In the genomic region with DNA sequence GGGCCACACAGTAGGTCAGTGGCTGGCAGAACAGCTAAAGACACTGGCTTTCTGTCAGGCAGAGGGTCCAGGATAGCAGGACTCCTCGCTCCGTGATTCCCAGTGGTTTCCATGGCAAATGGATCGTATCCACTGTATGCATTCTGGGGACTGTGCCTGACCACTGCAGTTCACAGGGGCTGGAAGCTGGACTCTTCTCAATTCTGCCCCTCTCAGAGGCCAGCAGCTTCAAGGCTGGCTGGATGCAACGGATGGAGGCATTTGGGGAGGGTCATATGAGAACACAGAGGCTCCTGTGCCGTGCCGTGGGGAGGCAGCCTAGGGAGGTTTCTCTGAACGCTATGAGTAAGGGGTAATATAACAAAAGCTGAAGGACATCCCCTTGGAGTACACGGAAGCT, we compare ENCODE assay signal across 25 mouse cellular contexts. TPM values are rescaled to one million over a fixed set of nuclear protein-coding genes. Genes with fewer than 3 reads are reported as not detected.
A peak's percentile ranks its signal among the peaks of the same experiment; 100 is the strongest.
DNase-seq lines count a peak whose midpoint lies in the region; ATAC-seq lines count a peak whose summit lies in the region.
"Had no signal": no experiment of that assay in that cellular context is flagged by ENCODE, and none has a peak within 500 bp of the region (broad histone marks: within the 10 kb centered on the region; RNA-seq: fewer than 3 reads in every experiment).

No protein-coding gene starts in this region.

- H3K27ac ChIP-seq in forebrain, embryonic 16.5 days (ENCODE audit: low read length) = no peak overlapping the region
- no peak overlapping the region for H3K27ac ChIP-seq in forebrain, embryonic 14.5 days (ENCODE audit: low read depth, low read length)
- H3K27ac ChIP-seq in kidney, embryonic 14.5 days (ENCODE audit: low read depth, low read length) = peak overlapping the region; percentile 15; the same call in 1 of the 2 replicates
- no peak overlapping the region for H3K27ac ChIP-seq in midbrain, embryonic 16.5 days (ENCODE audit: low read length)
- H3K27ac ChIP-seq in midbrain, embryonic 13.5 days = no peak overlapping the region
- H3K27ac ChIP-seq: embryonic facial prominence, embryonic 15.5 days; limb, embryonic 13.5 days; liver, embryonic 12.5 days; midbrain, embryonic 12.5 days; stomach, postnatal 0 days had no signal

- H3K27me3 ChIP-seq in forebrain, embryonic 16.5 days (replicated peaks; ENCODE audit: control insufficient read depth, insufficient read depth, low read length) = no peaks in the 10 kb centered on the region
- H3K27me3 ChIP-seq in forebrain, embryonic 14.5 days (replicated peaks; ENCODE audit: control insufficient read depth, insufficient read depth, low read length) = no peaks in the 10 kb centered on the region
- H3K27me3 ChIP-seq in kidney, embryonic 14.5 days (ENCODE audit: control insufficient read depth, insufficient read depth, low read length) = no peaks in the 10 kb centered on the region
- H3K27me3 ChIP-seq in midbrain, embryonic 16.5 days (ENCODE audit: control insufficient read depth, insufficient read depth, low read depth, low read length) = no peaks in the 10 kb centered on the region
- H3K27me3 ChIP-seq in midbrain, embryonic 13.5 days = no peaks in the 10 kb centered on the region
- H3K27me3 ChIP-seq: embryonic facial prominence, embryonic 15.5 days; limb, embryonic 13.5 days; liver, embryonic 12.5 days had no signal

- 57% methylated on average over 8 of the region's 8 CpGs for WGBS in forebrain, embryonic 16.5 days
- WGBS in forebrain, embryonic 14.5 days = 64% methylated on average over 8 of the region's 8 CpGs
- 28% methylated on average over 8 of the region's 8 CpGs for WGBS in kidney, embryonic 14.5 days
- 26% methylated on average over 8 of the region's 8 CpGs for WGBS in midbrain, embryonic 16.5 days
- WGBS in midbrain, embryonic 13.5 days = 29% methylated on average over 8 of the region's 8 CpGs

- no peaks in the 10 kb centered on the region for H3K36me3 ChIP-seq in forebrain, embryonic 16.5 days (ENCODE audit: control insufficient read depth, insufficient read depth)
- H3K36me3 ChIP-seq in forebrain, embryonic 14.5 days (ENCODE audit: control insufficient read depth, insufficient read depth, low read length) = 0 out of 2 replicates have a peak, but pooled peaks cover 3% of the 10 kb centered on the region
- no peaks in the 10 kb centered on the region for H3K36me3 ChIP-seq in kidney, embryonic 14.5 days (ENCODE audit: control insufficient read depth, insufficient read depth, low read length)
- no peaks in the 10 kb centered on the region for H3K36me3 ChIP-seq in midbrain, embryonic 16.5 days (ENCODE audit: control insufficient read depth, insufficient read depth, low read length)
- no peaks in the 10 kb centered on the region for H3K36me3 ChIP-seq in midbrain, embryonic 13.5 days
- H3K36me3 ChIP-seq: embryonic facial prominence, embryonic 15.5 days; limb, embryonic 13.5 days; midbrain, embryonic 12.5 days had no signal

- DNase-seq in forebrain, embryonic 14.5 days (ENCODE audit: low spot score) = no peak
- DNase-seq in kidney, adult 8-10 months = no peak
- DNase-seq in embryo, embryonic 10.5 days (ENCODE audit: low spot score) = no peak
- DNase-seq: adrenal gland, postnatal 14 days; cerebellum, adult 8-10 months; cerebellum, postnatal 36 days; kidney, postnatal 25 days; layer of hippocampus, postnatal 36 days; lung, adult 18-20 months; lung, postnatal 10 days; right cerebral cortex, postnatal 14 days; thymus, adult 2 months; thymus, postnatal 4 days had no signal

- no peak overlapping the region for H3K4me3 ChIP-seq in forebrain, embryonic 16.5 days (replicated peaks; ENCODE audit: low read length)
- no peak overlapping the region for H3K4me3 ChIP-seq in forebrain, embryonic 14.5 days (ENCODE audit: low read depth, low read length)
- H3K4me3 ChIP-seq in kidney, embryonic 14.5 days (ENCODE audit: low read length) = no peak overlapping the region
- H3K4me3 ChIP-seq in midbrain, embryonic 16.5 days (ENCODE audit: low read depth, low read length) = no peak overlapping the region
- H3K4me3 ChIP-seq in midbrain, embryonic 13.5 days (replicated peaks) = no peak overlapping the region
- H3K4me3 ChIP-seq: embryonic facial prominence, embryonic 15.5 days; limb, embryonic 13.5 days; liver, embryonic 12.5 days; midbrain, embryonic 12.5 days had no signal

- no peak overlapping the region for H3K9ac ChIP-seq in forebrain, embryonic 16.5 days (replicated peaks; ENCODE audit: low read depth, low read length)
- no peak overlapping the region for H3K9ac ChIP-seq in forebrain, embryonic 14.5 days (ENCODE audit: low read length)
- no peak overlapping the region for H3K9ac ChIP-seq in kidney, embryonic 14.5 days (ENCODE audit: low read depth, low read length)
- H3K9ac ChIP-seq in midbrain, embryonic 16.5 days (ENCODE audit: low read depth, low read length) = no peak overlapping the region
- H3K9ac ChIP-seq in midbrain, embryonic 13.5 days (replicated peaks) = no peak overlapping the region
- H3K9ac ChIP-seq: embryonic facial prominence, embryonic 15.5 days; limb, embryonic 13.5 days; liver, embryonic 12.5 days; midbrain, embryonic 12.5 days had no signal

- no peaks in the 10 kb centered on the region for H3K9me3 ChIP-seq in forebrain, embryonic 16.5 days (ENCODE audit: control insufficient read depth, low read length)
- no peaks in the 10 kb centered on the region for H3K9me3 ChIP-seq in forebrain, embryonic 14.5 days (replicated peaks; ENCODE audit: control insufficient read depth, low read length)
- H3K9me3 ChIP-seq in kidney, embryonic 14.5 days (ENCODE audit: control insufficient read depth, low read length) = no peaks in the 10 kb centered on the region
- H3K9me3 ChIP-seq in midbrain, embryonic 16.5 days (replicated peaks; ENCODE audit: control insufficient read depth, low read length, poor library complexity, severe bottlenecking) = no peaks in the 10 kb centered on the region
- no peaks in the 10 kb centered on the region for H3K9me3 ChIP-seq in midbrain, embryonic 13.5 days
- H3K9me3 ChIP-seq: embryonic facial prominence, embryonic 15.5 days; limb, embryonic 13.5 days; liver, embryonic 12.5 days; midbrain, embryonic 12.5 days had no signal

- no peak overlapping the region for H3K4me2 ChIP-seq in forebrain, embryonic 16.5 days (ENCODE audit: low read length)
- H3K4me2 ChIP-seq in forebrain, embryonic 14.5 days (ENCODE audit: low read length) = no peak overlapping the region
- no peak overlapping the region for H3K4me2 ChIP-seq in kidney, embryonic 14.5 days (replicated peaks; ENCODE audit: low read depth, low read length)
- no peak overlapping the region for H3K4me2 ChIP-seq in midbrain, embryonic 16.5 days (ENCODE audit: low read length)
- H3K4me2 ChIP-seq in midbrain, embryonic 13.5 days (replicated peaks) = no peak overlapping the region
- H3K4me2 ChIP-seq: embryonic facial prominence, embryonic 15.5 days; heart, embryonic 11.5 days; limb, embryonic 13.5 days; liver, embryonic 12.5 days; midbrain, embryonic 12.5 days had no signal

- 0 out of 2 replicates have a peak, but pooled peaks have one; percentile 18 for ATAC-seq in forebrain, embryonic 16.5 days
- ATAC-seq in forebrain, embryonic 14.5 days = no peak
- peak; percentile 47; the same call in 1 of the 2 replicates for ATAC-seq in kidney, embryonic 14.5 days (ENCODE audit: low FRiP score, low TSS enrichment)
- peak; percentile 29; the same call in 1 of the 2 replicates for ATAC-seq in midbrain, embryonic 16.5 days
- no peak for ATAC-seq in midbrain, embryonic 13.5 days
- ATAC-seq: intestine, embryonic 16.5 days; liver, embryonic 12.5 days had no signal

- peaks cover 2% of the 10 kb centered on the region; the same call in 1 of the 2 replicates for H3K4me1 ChIP-seq in forebrain, embryonic 16.5 days (replicated peaks; ENCODE audit: control insufficient read depth, insufficient read depth, low read length)
- no peaks in the 10 kb centered on the region for H3K4me1 ChIP-seq in forebrain, embryonic 14.5 days (ENCODE audit: control insufficient read depth, insufficient read depth, low read length)
- peaks cover 19% of the 10 kb centered on the region for H3K4me1 ChIP-seq in kidney, embryonic 14.5 days (ENCODE audit: control insufficient read depth, insufficient read depth, low read length)
- peaks cover 3% of the 10 kb centered on the region; the same call in 1 of the 2 replicates for H3K4me1 ChIP-seq in midbrain, embryonic 16.5 days (ENCODE audit: control insufficient read depth, insufficient read depth, low read length)
- peaks cover 27% of the 10 kb centered on the region for H3K4me1 ChIP-seq in midbrain, embryonic 13.5 days (replicated peaks)

RNA-seq across cellular contexts. Expression of a gene that starts 3.1 kb away (rescaled TPM):
- polyA plus RNA-seq in forebrain, embryonic 16.5 days (2015; fragmentation: Nextera tagmentation; extraction: Ambion mirVana) = 0.66 and 0.84 TPM in 2 replicates
- 0.30 and 0.32 TPM in 2 replicates for polyA plus RNA-seq in forebrain, embryonic 14.5 days (2014; fragmentation: Nextera tagmentation; extraction: Ambion mirVana)
- 0.20 and 0.51 TPM in 2 replicates for polyA plus RNA-seq in kidney, embryonic 14.5 days (2014; fragmentation: Nextera tagmentation; extraction: Ambion mirVana)
- 0.35 TPM in 2 replicates for polyA plus RNA-seq in midbrain, embryonic 16.5 days (2015; fragmentation: Nextera tagmentation; extraction: Ambion mirVana)
- polyA plus RNA-seq in midbrain, embryonic 13.5 days (2015; fragmentation: Nextera tagmentation; extraction: Ambion mirVana) = 0.21 and 0.28 TPM in 2 replicates
- polyA plus RNA-seq: midbrain, embryonic 12.5 days had no signal

RNA-seq across cellular contexts. Expression of a gene that starts 22.9 kb away (rescaled TPM):
- polyA plus RNA-seq in forebrain, embryonic 16.5 days (2015; fragmentation: Nextera tagmentation; extraction: Ambion mirVana) = 17.9 and 18.1 TPM in 2 replicates
- polyA plus RNA-seq in forebrain, embryonic 14.5 days (2014; fragmentation: Nextera tagmentation; extraction: Ambion mirVana) = 7.7 and 10.7 TPM in 2 replicates
- 7.9 and 15.4 TPM in 2 replicates for polyA plus RNA-seq in kidney, embryonic 14.5 days (2014; fragmentation: Nextera tagmentation; extraction: Ambion mirVana)
- 22.5 and 22.8 TPM in 2 replicates for polyA plus RNA-seq in midbrain, embryonic 16.5 days (2015; fragmentation: Nextera tagmentation; extraction: Ambion mirVana)
- 17.8 and 19.0 TPM in 2 replicates for polyA plus RNA-seq in midbrain, embryonic 13.5 days (2015; fragmentation: Nextera tagmentation; extraction: Ambion mirVana)

RNA-seq across cellular contexts. Expression of a gene that starts 35.8 kb away (rescaled TPM):
- 17.5 and 18.7 TPM in 2 replicates for polyA plus RNA-seq in forebrain, embryonic 16.5 days (2015; fragmentation: Nextera tagmentation; extraction: Ambion mirVana)
- polyA plus RNA-seq in forebrain, embryonic 14.5 days (2014; fragmentation: Nextera tagmentation; extraction: Ambion mirVana) = 6.1 and 8.2 TPM in 2 replicates
- polyA plus RNA-seq in kidney, embryonic 14.5 days (2014; fragmentation: Nextera tagmentation; extraction: Ambion mirVana) = 4.8 and 10.4 TPM in 2 replicates
- polyA plus RNA-seq in midbrain, embryonic 16.5 days (2015; fragmentation: Nextera tagmentation; extraction: Ambion mirVana) = 23.5 and 24.0 TPM in 2 replicates
- 10.1 and 10.8 TPM in 2 replicates for polyA plus RNA-seq in midbrain, embryonic 13.5 days (2015; fragmentation: Nextera tagmentation; extraction: Ambion mirVana)

RNA-seq across cellular contexts. Expression of a gene that starts 57.0 kb away (rescaled TPM):
- polyA plus RNA-seq in forebrain, embryonic 16.5 days (2015; fragmentation: Nextera tagmentation; extraction: Ambion mirVana) = 0.30 and 0.36 TPM in 2 replicates
- polyA plus RNA-seq in forebrain, embryonic 14.5 days (2014; fragmentation: Nextera tagmentation; extraction: Ambion mirVana) = 0.19 and 0.32 TPM in 2 replicates
- polyA plus RNA-seq in kidney, embryonic 14.5 days (2014; fragmentation: Nextera tagmentation; extraction: Ambion mirVana) = 0.15 TPM in 1 of 2 replicates, not detected in the other
- 0.45 and 0.57 TPM in 2 replicates for polyA plus RNA-seq in midbrain, embryonic 16.5 days (2015; fragmentation: Nextera tagmentation; extraction: Ambion mirVana)
- polyA plus RNA-seq in midbrain, embryonic 13.5 days (2015; fragmentation: Nextera tagmentation; extraction: Ambion mirVana) = 0.07 and 0.10 TPM in 2 replicates
- polyA plus RNA-seq: embryonic facial prominence, embryonic 15.5 days; heart, embryonic 11.5 days; heart, postnatal 0 days; intestine, embryonic 16.5 days; limb, embryonic 13.5 days; liver, embryonic 12.5 days; midbrain, embryonic 12.5 days had no signal

Comparison
In these comparisons a context has a peak if more than half of its experiments do, and no peak if none do; other contexts are left out.
1. ATAC-seq: peak in forebrain, embryonic 16.5 days (single experiment), kidney, embryonic 14.5 days (single experiment) and midbrain, embryonic 16.5 days (single experiment); none in forebrain, embryonic 14.5 days (single experiment) and midbrain, embryonic 13.5 days (single experiment).